Mouse (Mus musculus): Measurements from ENCODE around the gene Lpar6. TPM values are rescaled to one million over a fixed set of nuclear protein-coding genes. Genes with fewer than 3 reads are reported as not detected.

The Lpar6 gene
- polyA plus RNA-seq, 1 experiment from 2014 or later, result 15.5 TPM

DNA sequence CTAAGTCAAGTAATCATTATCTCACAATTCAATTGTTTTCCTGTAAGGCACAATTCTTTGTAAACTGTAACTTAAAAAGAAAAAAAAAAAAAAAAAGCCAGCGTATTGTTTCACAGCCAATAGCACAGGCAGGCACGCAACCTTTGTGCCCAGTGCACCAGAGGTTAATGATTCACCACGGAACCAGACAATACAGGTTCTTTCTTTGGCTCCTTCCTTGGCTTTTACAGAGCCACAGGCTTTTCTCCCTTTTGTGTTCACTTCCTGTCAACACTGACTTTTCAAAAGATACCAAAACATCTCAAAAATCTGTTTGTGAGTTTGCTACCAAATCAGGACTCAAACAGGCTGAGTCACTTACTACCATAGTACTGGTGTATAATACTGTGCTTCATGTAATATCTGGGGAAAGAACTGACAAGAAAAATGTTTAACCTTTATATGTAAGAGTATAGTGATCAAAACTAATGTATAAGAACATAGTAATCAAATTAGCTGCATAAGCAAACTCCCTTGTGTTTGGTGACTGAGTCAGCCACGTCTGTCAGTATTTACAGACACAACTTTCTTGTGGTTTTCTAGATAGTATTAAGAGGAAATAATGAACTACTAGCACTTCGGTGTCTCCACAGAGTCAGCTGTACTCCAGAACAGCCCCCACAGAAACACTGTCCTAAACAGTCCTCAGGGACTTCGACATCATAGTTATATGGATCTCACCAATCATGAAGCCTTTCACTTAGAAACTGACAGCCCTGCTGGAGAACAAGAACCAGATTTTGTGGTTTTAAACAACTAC is 16.0 kb downstream of the Lpar6 start:
- ATAC-seq (replicated peaks; ENCODE audit: low FRiP score, low read depth) (peak; percentile 96), DNase-seq (ENCODE audit: low spot score) (peak; percentile 74)
- Histone ChIP-seq H3K4me2 (ENCODE audit: low read length) (no peak overlapping the region), H3K4me1 (replicated peaks; ENCODE audit: insufficient read depth, low read length) (no peaks in the 10 kb centered on the region), H3K9ac (ENCODE audit: low read depth, low read length) (no peak overlapping the region), H3K36me3 (ENCODE audit: insufficient read depth, low read length) (no peaks in the 10 kb centered on the region), H3K27ac (peak overlapping the region; percentile 87), H3K9me3 (replicated peaks; ENCODE audit: low read length) (no peaks in the 10 kb centered on the region), H3K27me3 (ENCODE audit: insufficient read depth, low read length) (no peaks in the 10 kb centered on the region), H3K4me3 (replicated peaks; ENCODE audit: low read depth, low read length) (no peak overlapping the region)
- 44% methylated on average over 6 of the region's 6 CpGs for WGBS
- no peak for TF ChIP-seq CTCF (IDR thresholded peaks at IDR 0.05; ENCODE audit: low read depth)

- Histone ChIP-seq H3K4me1 (replicated peaks; ENCODE audit: insufficient read depth, low read length) (no peaks in the 10 kb centered on the region), H3K4me2 (ENCODE audit: low read length) (no peak overlapping the region), H3K27ac (peak overlapping the region; percentile 87), H3K9ac (ENCODE audit: low read depth, low read length) (no peak overlapping the region), H3K9me3 (replicated peaks; ENCODE audit: low read length) (no peaks in the 10 kb centered on the region), H3K4me3 (replicated peaks; ENCODE audit: low read depth, low read length) (no peak overlapping the region), H3K27me3 (ENCODE audit: insufficient read depth, low read length) (no peaks in the 10 kb centered on the region), H3K36me3 (ENCODE audit: insufficient read depth, low read length) (no peaks in the 10 kb centered on the region)
- 76% methylated on average over 4 of the region's 4 CpGs for WGBS
- TF ChIP-seq CTCF (IDR thresholded peaks at IDR 0.05; ENCODE audit: low read depth), result no peak; the same call in 1 of the 2 replicates
- DNase-seq (ENCODE audit: low spot score) (no peak), ATAC-seq (replicated peaks; ENCODE audit: low FRiP score, low read depth) (peak; percentile 34; the same call in 1 of the 2 replicates)
Measured at GRCm38 (mm10) chr14:73254412-73254811, 16.7 kb downstream of the Lpar6 start.

GRCm38 (mm10) chr14:73255426-73255970 is 17.8 kb downstream of the Lpar6 start:
- TF ChIP-seq CTCF (IDR thresholded peaks at IDR 0.05; ENCODE audit: low read depth), result no peak
- H3K27me3 ChIP-seq (ENCODE audit: insufficient read depth, low read length), result no peaks in the 10 kb centered on the region
- H3K9me3 ChIP-seq (replicated peaks; ENCODE audit: low read length), result no peaks in the 10 kb centered on the region
- no peak overlapping the region for H3K9ac ChIP-seq (ENCODE audit: low read depth, low read length)
- ATAC-seq (replicated peaks; ENCODE audit: low FRiP score, low read depth), result no peak
- H3K4me3 ChIP-seq (replicated peaks; ENCODE audit: low read depth, low read length), result no peak overlapping the region
- no peak overlapping the region for H3K27ac ChIP-seq
- no peaks in the 10 kb centered on the region for H3K4me1 ChIP-seq (replicated peaks; ENCODE audit: insufficient read depth, low read length)
- 57% methylated on average over 3 of the region's 3 CpGs for WGBS
- H3K4me2 ChIP-seq (ENCODE audit: low read length), result no peak overlapping the region
- H3K36me3 ChIP-seq (ENCODE audit: insufficient read depth, low read length), result no peaks in the 10 kb centered on the region
- no peak for DNase-seq (ENCODE audit: low spot score)

GRCm38 (mm10) chr14:73257348-73257747 is 19.7 kb downstream of the Lpar6 start:
- TF ChIP-seq CTCF (IDR thresholded peaks at IDR 0.05; ENCODE audit: low read depth), result no peak
- Histone ChIP-seq H3K4me3 (replicated peaks; ENCODE audit: low read depth, low read length) (no peak overlapping the region), H3K27me3 (ENCODE audit: insufficient read depth, low read length) (no peaks in the 10 kb centered on the region), H3K36me3 (ENCODE audit: insufficient read depth, low read length) (0 out of 2 replicates have a peak, but pooled peaks cover 4% of the 10 kb centered on the region), H3K27ac (no peak overlapping the region), H3K9ac (ENCODE audit: low read depth, low read length) (no peak overlapping the region), H3K4me1 (replicated peaks; ENCODE audit: insufficient read depth, low read length) (no peaks in the 10 kb centered on the region), H3K4me2 (ENCODE audit: low read length) (no peak overlapping the region), H3K9me3 (replicated peaks; ENCODE audit: low read length) (no peaks in the 10 kb centered on the region)
- no peak for ATAC-seq (replicated peaks; ENCODE audit: low FRiP score, low read depth)
- 45% methylated on average over 7 of the region's 7 CpGs for WGBS
- DNase-seq (ENCODE audit: low spot score), result no peak

- 0 out of 2 replicates have a peak, but pooled peaks cover 11% of the 10 kb centered on the region for H3K36me3 ChIP-seq (ENCODE audit: insufficient read depth, low read length)
- H3K4me3 ChIP-seq (replicated peaks; ENCODE audit: low read depth, low read length), result no peak overlapping the region
- H3K4me1 ChIP-seq (replicated peaks; ENCODE audit: insufficient read depth, low read length), result no peaks in the 10 kb centered on the region
- DNase-seq (ENCODE audit: low spot score) (no peak), ATAC-seq (replicated peaks; ENCODE audit: low FRiP score, low read depth) (no peak)
- no peak overlapping the region for H3K27ac ChIP-seq
- 67% methylated on average over 4 of the region's 4 CpGs for WGBS
- H3K27me3 ChIP-seq (ENCODE audit: insufficient read depth, low read length), result no peaks in the 10 kb centered on the region
- H3K9me3 ChIP-seq (replicated peaks; ENCODE audit: low read length), result no peaks in the 10 kb centered on the region
- no peak overlapping the region for H3K4me2 ChIP-seq (ENCODE audit: low read length)
- TF ChIP-seq CTCF (IDR thresholded peaks at IDR 0.05; ENCODE audit: low read depth), result no peak
- H3K9ac ChIP-seq (ENCODE audit: low read depth, low read length), result no peak overlapping the region
Measured at GRCm38 (mm10) chr14:73258181-73258580, 20.5 kb downstream of the Lpar6 start.

DNA sequence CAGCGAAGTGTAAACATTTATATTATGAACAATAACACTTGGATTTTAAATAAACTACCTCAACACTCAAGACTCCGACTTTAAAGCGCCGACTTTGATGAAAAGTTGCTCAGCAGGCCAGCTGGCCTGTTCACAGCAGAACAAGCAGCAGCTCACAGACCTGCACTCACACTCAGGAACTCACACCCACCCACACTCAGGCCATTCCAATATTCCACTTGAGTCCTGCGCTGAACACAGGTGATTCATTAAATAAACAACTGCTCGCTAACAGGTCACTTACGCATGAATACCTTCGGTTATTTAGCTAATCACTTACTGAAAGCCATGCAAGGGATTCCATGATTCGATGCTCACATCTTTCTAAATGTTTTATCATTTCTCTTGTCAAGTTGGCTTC is 24.5 kb downstream of the Lpar6 start:
- no peak overlapping the region for H3K9ac ChIP-seq (ENCODE audit: low read depth, low read length)
- H3K4me1 ChIP-seq (replicated peaks; ENCODE audit: insufficient read depth, low read length), result no peaks in the 10 kb centered on the region
- H3K4me2 ChIP-seq (ENCODE audit: low read length), result no peak overlapping the region
- WGBS, result 82% methylated on average over 9 of the region's 9 CpGs
- DNase-seq (ENCODE audit: low spot score) (no peak), ATAC-seq (replicated peaks; ENCODE audit: low FRiP score, low read depth) (no peak)
- no peak overlapping the region for H3K4me3 ChIP-seq (replicated peaks; ENCODE audit: low read depth, low read length)
- 0 out of 2 replicates have a peak, but pooled peaks cover 16% of the 10 kb centered on the region for H3K36me3 ChIP-seq (ENCODE audit: insufficient read depth, low read length)
- no peaks in the 10 kb centered on the region for H3K27me3 ChIP-seq (ENCODE audit: insufficient read depth, low read length)
- H3K27ac ChIP-seq, result no peak overlapping the region
- no peak for TF ChIP-seq CTCF (IDR thresholded peaks at IDR 0.05; ENCODE audit: low read depth)
- no peaks in the 10 kb centered on the region for H3K9me3 ChIP-seq (replicated peaks; ENCODE audit: low read length)

Measured in kidney, postnatal 0 days (tissue).